30 mouse cellular contexts compared by ENCODE assay signal in the genomic region with DNA sequence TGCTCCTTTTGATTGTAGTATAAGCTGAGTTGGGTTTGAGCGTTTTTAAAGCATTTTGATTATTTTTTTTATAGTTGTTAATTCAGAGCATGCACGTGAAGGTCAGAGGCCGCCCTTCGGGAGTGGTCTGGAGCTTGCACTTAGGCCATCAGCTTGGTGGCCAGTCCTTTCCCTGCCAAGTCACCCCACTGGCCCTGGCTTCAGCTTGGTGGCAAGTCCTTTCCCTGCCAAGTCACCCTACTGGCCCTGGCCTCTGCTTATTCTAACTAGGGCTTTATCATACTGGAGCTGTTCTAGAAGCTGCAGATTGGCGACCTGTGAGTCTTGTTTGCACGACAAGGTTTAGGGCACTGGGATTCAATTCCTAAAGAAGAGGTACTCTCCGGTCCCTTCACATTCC. TPM values are rescaled to one million over a fixed set of nuclear protein-coding genes. Genes with fewer than 3 reads are reported as not detected.
"Had no signal": no experiment of that assay in that cellular context is flagged by ENCODE, and none has a peak within 500 bp of the region (broad histone marks: within the 10 kb centered on the region; RNA-seq: fewer than 3 reads in every experiment).

No protein-coding gene starts in this region.

- H3K4me3 ChIP-seq: heart, embryonic 13.5 days; heart, embryonic 15.5 days; hindbrain, embryonic 13.5 days; hindbrain, embryonic 15.5 days; layer of hippocampus, adult 2 months; left cerebral cortex, adult 2 months; limb, embryonic 10.5 days; limb, embryonic 12.5 days; liver, embryonic 13.5 days had no signal

- H3K9me3 ChIP-seq: heart, embryonic 13.5 days; heart, embryonic 15.5 days; hindbrain, embryonic 13.5 days; hindbrain, embryonic 15.5 days; limb, embryonic 10.5 days; limb, embryonic 12.5 days; liver, embryonic 13.5 days had no signal

- H3K27ac ChIP-seq: heart, embryonic 13.5 days; heart, embryonic 15.5 days; hindbrain, embryonic 13.5 days; hindbrain, embryonic 15.5 days; hindbrain, postnatal 0 days; layer of hippocampus, adult 2 months; left cerebral cortex, adult 2 months; limb, embryonic 10.5 days; limb, embryonic 12.5 days; liver, embryonic 13.5 days had no signal

- ATAC-seq: hindbrain, postnatal 0 days; intestine, embryonic 16.5 days had no signal

- H3K9ac ChIP-seq: heart, embryonic 13.5 days; heart, embryonic 15.5 days; hindbrain, embryonic 13.5 days; hindbrain, embryonic 15.5 days; limb, embryonic 12.5 days; liver, embryonic 13.5 days had no signal

- DNase-seq: gastrocnemius, postnatal 14 days; gastrocnemius, postnatal 36 days; heart, adult 18-20 months; heart, postnatal 14 days; heart, postnatal 36 days; kidney, adult 18-20 months; kidney, adult 8-10 months; kidney, postnatal 10 days; kidney, postnatal 25 days; kidney, postnatal 4 days; liver; liver, embryonic 13.5 days had no signal

- H3K27me3 ChIP-seq: heart, embryonic 13.5 days; heart, embryonic 15.5 days; hindbrain, embryonic 13.5 days; hindbrain, embryonic 15.5 days; limb, embryonic 12.5 days; liver, embryonic 13.5 days had no signal

- H3K4me2 ChIP-seq: heart, embryonic 13.5 days; heart, embryonic 15.5 days; hindbrain, embryonic 13.5 days; hindbrain, embryonic 15.5 days; limb, embryonic 12.5 days; liver, embryonic 13.5 days had no signal

- H3K36me3 ChIP-seq: heart, embryonic 13.5 days; heart, embryonic 15.5 days; hindbrain, embryonic 13.5 days; hindbrain, embryonic 15.5 days; limb, embryonic 10.5 days; limb, embryonic 12.5 days; liver, embryonic 13.5 days had no signal

RNA-seq across cellular contexts. Expression of gene Gm11541, which starts 21.9 kb away (rescaled TPM):
- total RNA-seq: gastrocnemius, adult 18-20 months; gastrocnemius, adult 8-10 months; gastrocnemius, postnatal 14 days; gastrocnemius, postnatal 36 days; heart, adult 18-20 months; heart, postnatal 14 days; heart, postnatal 36 days; hematopoietic stem cell, adult 5-6 weeks; layer of hippocampus, adult 2 months; layer of hippocampus, postnatal 10 days; layer of hippocampus, postnatal 25 days; left cerebral cortex, adult 2 months; left cerebral cortex, postnatal 14 days; left cerebral cortex, postnatal 36 days had no signal
- polyA plus RNA-seq: gonadal fat pad, adult 2 months; heart, embryonic 13.5 days; heart, embryonic 15.5 days; limb, embryonic 10.5 days; liver, embryonic 13.5 days had no signal

RNA-seq across cellular contexts. Expression of gene Eme1, which starts 28.7 kb away (rescaled TPM):
- total RNA-seq: gastrocnemius, adult 18-20 months; gastrocnemius, adult 8-10 months; left cerebral cortex, adult 2 months; left cerebral cortex, postnatal 36 days had no signal
